Mouse (Mus musculus): ENCODE results near the gene Fgf23. TPM values are rescaled to one million over a fixed set of nuclear protein-coding genes. Genes with fewer than 3 reads are reported as not detected.

Gene Fgf23
- polyA plus RNA-seq, 1 experiment from 2014 or later, result not detected

- no peak for DNase-seq
- no peaks in the 10 kb centered on the region; the same call in 1 of the 2 replicates for H3K36me3 ChIP-seq
- H3K4me1 ChIP-seq (replicated peaks), result no peaks in the 10 kb centered on the region
- no peaks in the 10 kb centered on the region for H3K9me3 ChIP-seq (replicated peaks)
- no peak overlapping the region for H3K9ac ChIP-seq
- no peaks in the 10 kb centered on the region for H3K27me3 ChIP-seq
- no peak overlapping the region for H3K4me3 ChIP-seq (replicated peaks)
- no peak overlapping the region for H3K27ac ChIP-seq
- no peak overlapping the region for H3K4me2 ChIP-seq
- ATAC-seq (ENCODE audit: low read depth), result no peak
- 59% methylated on average over 4 of the region's 4 CpGs for WGBS (ENCODE audit: insufficient replicate concordance)
These were observed 49.6 kb downstream of the Fgf23 start for GRCm38 (mm10) chr6:127122221-127122806.

DNA sequence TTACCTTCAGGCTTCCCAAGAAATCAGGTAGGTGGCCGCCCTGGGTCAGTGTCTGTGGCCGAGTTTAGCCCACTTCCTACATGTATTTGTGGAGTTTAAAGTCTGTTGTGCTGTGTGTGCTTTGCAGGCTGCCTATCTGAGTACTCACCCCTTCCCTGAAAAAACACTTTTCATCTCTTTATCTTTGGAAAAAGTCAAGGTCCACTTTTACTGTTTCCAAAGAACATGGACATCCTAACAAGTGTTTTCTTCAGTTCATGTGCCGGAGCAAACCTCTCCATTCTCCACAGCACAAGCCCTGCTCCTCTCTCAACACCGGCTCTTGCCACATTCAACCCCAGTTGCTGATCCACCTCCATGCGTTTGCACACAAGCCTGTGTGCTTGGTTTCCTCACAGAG lies 50.3 kb downstream of the Fgf23 start:
- no peak overlapping the region for H3K4me2 ChIP-seq
- 67% methylated on average over 5 of the region's 5 CpGs for WGBS (ENCODE audit: insufficient replicate concordance)
- H3K4me1 ChIP-seq (replicated peaks), result no peaks in the 10 kb centered on the region
- no peak for ATAC-seq (ENCODE audit: low read depth)
- H3K9ac ChIP-seq, result no peak overlapping the region
- H3K4me3 ChIP-seq (replicated peaks), result no peak overlapping the region
- H3K9me3 ChIP-seq (replicated peaks), result no peaks in the 10 kb centered on the region
- H3K27me3 ChIP-seq, result no peaks in the 10 kb centered on the region
- no peak overlapping the region for H3K27ac ChIP-seq
- H3K36me3 ChIP-seq, result peaks cover 6% of the 10 kb centered on the region; the same call in 1 of the 2 replicates
- no peak for DNase-seq

DNA sequence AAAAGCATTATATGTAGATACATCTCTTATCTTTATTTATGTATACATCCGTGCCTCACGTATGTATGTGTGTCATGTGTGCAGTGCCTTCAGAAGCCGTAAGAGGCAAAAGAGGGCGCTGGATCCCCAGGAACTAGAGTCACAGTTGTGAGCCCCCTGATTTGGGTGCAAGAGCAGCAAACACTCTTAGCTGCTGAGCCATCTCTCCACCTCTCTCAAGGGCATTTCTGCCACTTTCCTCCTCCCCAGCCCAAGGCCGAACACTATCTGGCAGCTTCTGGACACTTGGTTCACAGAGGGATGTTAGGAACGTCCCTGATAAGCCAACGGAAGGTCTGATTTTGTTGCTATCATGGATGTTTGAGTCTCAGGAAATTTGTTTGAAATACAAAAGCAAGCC lies 50.8 kb downstream of the Fgf23 start:
- no peak overlapping the region for H3K27ac ChIP-seq
- H3K4me3 ChIP-seq (replicated peaks), result no peak overlapping the region
- no peak for DNase-seq
- H3K9ac ChIP-seq, result no peak overlapping the region
- WGBS (ENCODE audit: insufficient replicate concordance), result 68% methylated on average over 7 of the region's 7 CpGs
- no peak overlapping the region for H3K4me2 ChIP-seq
- H3K27me3 ChIP-seq, result no peaks in the 10 kb centered on the region
- no peaks in the 10 kb centered on the region for H3K9me3 ChIP-seq (replicated peaks)
- H3K36me3 ChIP-seq, result peaks cover 7% of the 10 kb centered on the region; the same call in 1 of the 2 replicates
- H3K4me1 ChIP-seq (replicated peaks), result no peaks in the 10 kb centered on the region
- ATAC-seq (ENCODE audit: low read depth), result no peak

GRCm38 (mm10) chr6:127129659-127130058 lies 57.0 kb downstream of the Fgf23 start:
- Histone ChIP-seq H3K27ac (no peak overlapping the region), H3K4me2 (no peak overlapping the region), H3K9ac (no peak overlapping the region), H3K9me3 (replicated peaks) (no peaks in the 10 kb centered on the region), H3K4me3 (replicated peaks) (no peak overlapping the region), H3K4me1 (replicated peaks) (no peaks in the 10 kb centered on the region), H3K36me3 (peaks cover 44% of the 10 kb centered on the region), H3K27me3 (no peaks in the 10 kb centered on the region)
- ATAC-seq (ENCODE audit: low read depth) (no peak), DNase-seq (no peak)
- 82% methylated on average over 14 of the region's 14 CpGs for WGBS (ENCODE audit: insufficient replicate concordance)

GRCm38 (mm10) chr6:127130377-127130776 lies 57.7 kb downstream of the Fgf23 start:
- Histone ChIP-seq H3K27ac (no peak overlapping the region), H3K9ac (no peak overlapping the region), H3K4me1 (replicated peaks) (no peaks in the 10 kb centered on the region), H3K27me3 (no peaks in the 10 kb centered on the region), H3K4me3 (replicated peaks) (no peak overlapping the region), H3K4me2 (no peak overlapping the region), H3K36me3 (peaks cover 49% of the 10 kb centered on the region), H3K9me3 (replicated peaks) (no peaks in the 10 kb centered on the region)
- 82% methylated on average over 13 of the region's 13 CpGs for WGBS (ENCODE audit: insufficient replicate concordance)
- ATAC-seq (ENCODE audit: low read depth) (no peak), DNase-seq (no peak)

Other genes with a start within 250 kb of the Fgf23 start
- 176 and 193 TPM in 2 replicates for gene Ndufa9, start 223.8 kb upstream of the Fgf23 start, polyA plus RNA-seq (2015; fragmentation: Nextera tagmentation; extraction: Ambion mirVana)
- not detected in 2 replicates for gene Akap3, start 219.8 kb upstream of the Fgf23 start, polyA plus RNA-seq (2015; fragmentation: Nextera tagmentation; extraction: Ambion mirVana)
- gene Dyrk4, start 151.1 kb upstream of the Fgf23 start, polyA plus RNA-seq (2015; fragmentation: Nextera tagmentation; extraction: Ambion mirVana), result not detected in 2 replicates
- gene Rad51ap1, start 133.3 kb upstream of the Fgf23 start, polyA plus RNA-seq (2015; fragmentation: Nextera tagmentation; extraction: Ambion mirVana), result 59.0 and 67.3 TPM in 2 replicates
- gene D6Wsu163e, start 132.9 kb upstream of the Fgf23 start, polyA plus RNA-seq (2015; fragmentation: Nextera tagmentation; extraction: Ambion mirVana), result 19.6 and 22.5 TPM in 2 replicates
- 0.02 TPM in 1 of 2 replicates, not detected in the other for gene Fgf6, start 57.3 kb upstream of the Fgf23 start, polyA plus RNA-seq (2015; fragmentation: Nextera tagmentation; extraction: Ambion mirVana)
- gene Tigar, start 36.7 kb downstream of the Fgf23 start, polyA plus RNA-seq (2015; fragmentation: Nextera tagmentation; extraction: Ambion mirVana), result 1.0 and 1.4 TPM in 2 replicates
- gene Ccnd2, start 79.3 kb downstream of the Fgf23 start, polyA plus RNA-seq (2015; fragmentation: Nextera tagmentation; extraction: Ambion mirVana), result 109 and 129 TPM in 2 replicates